Mouse (Mus musculus) retina, embryonic 14.5 days (tissue): ENCODE measurements at regions not wholly inside any gene's neighbourhood (a gene's known extent, or its start where the extent isn't known, plus 50 kb on each side); places are given as distances from the start of the nearest gene placed in this dataset.

Experiments used
- DNase-seq: peaks from one replicate; pipeline ENCODE4 v3.0.0-alpha.2; 2015; ENCODE audit warnings: low spot score

DNA sequence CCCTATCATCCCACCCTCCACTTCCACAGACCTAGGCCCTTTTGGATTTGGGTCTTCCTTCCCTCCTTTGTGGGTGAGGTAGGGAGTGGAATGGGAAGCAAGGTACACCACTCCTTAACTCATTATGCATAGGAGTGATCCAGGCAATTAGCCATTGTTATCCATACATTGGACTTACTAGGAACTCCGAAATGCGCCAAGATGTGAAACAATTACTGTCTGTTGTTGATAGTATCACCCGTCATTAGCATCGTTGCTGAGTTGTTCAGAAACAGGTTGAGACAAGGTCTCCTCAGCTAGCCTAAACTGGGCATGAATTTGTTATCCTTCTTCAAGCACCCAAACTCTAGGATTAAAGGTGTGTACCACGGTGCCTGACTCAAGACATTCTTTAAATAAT is 246.3 kb upstream of the Hnrnpa3 start:
- DNase-seq = no peak

DNA sequence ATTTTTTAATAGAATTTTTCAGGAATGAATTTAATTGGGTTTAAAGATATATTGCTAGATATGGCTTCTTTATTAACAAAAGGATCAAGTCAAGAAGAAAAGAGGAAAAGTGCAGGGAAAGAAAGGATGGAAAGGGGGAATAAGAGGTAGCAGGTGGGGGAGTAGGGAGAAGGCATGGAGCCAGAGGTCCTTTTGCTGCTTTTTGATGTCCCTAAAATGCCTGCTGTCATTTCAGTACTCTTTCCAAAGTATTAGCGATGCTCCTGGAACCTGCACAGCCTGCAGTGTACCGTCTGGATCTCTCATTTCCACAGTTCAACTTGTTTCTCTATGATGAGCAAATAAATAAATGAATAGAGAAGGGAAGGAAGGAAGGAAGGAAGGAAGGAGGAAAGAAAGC is 240.4 kb upstream of the Hnrnpa3 start:
- no peak for DNase-seq

DNA sequence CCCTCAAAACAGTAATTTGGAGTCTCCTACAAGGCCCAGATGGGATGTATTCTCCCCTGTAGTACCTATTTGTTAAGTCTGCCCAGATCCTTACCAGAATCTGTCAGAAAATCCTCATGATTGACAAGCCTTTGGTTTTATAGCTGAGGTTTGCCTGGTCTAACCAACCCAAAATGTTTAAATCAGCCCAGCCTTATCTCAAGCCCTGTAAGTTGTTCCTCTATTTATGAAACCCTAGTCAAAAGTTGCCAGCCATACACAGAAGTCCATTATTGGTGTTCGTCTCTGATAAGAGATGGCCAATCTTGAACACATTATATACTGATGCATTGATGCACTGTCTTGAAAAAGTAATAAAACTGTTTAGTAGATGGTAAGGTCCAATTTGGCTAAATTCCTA is 239.9 kb upstream of the Hnrnpa3 start:
- no peak for DNase-seq

DNA sequence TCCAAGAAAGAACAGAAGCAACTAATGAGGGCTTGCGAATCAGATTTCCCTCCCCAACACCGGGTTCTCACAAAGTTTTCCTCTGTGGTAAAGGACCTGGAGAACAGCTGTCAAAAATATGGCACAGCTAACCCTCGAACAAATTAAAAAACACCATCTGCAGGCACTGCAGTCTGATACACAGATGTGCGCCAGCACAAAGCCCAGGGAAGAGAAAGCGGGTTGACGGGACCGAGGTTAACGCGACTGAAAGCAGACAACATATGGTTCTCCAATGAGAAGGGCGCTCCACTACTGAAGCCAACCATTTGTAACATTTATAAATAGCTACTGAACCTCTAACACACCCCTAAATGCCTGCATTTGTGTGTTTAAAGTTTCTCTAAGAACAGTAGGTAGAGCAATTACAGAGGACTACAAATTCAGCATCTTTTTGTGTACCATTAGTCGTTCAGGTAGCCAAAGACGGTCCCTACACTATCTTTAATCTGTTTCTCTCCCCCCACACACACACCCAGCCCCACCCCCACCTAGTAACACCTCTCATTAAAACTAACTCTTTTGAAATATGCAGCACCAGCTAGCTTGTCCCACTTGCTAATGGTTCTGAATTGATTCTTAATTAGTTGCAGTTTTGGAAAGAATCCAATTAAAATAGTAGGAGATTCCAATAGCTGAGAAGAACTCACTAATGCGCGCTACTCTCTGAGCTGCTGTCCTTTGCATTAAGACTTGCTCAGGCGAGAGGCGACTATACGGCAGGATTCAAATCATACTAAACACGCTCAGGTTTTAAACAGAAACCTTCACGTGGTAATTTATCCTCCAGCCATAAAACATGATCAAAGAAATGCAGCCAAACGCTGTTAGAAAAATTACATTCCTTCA is 236.0 kb upstream of the Hnrnpa3 start:
- peak; percentile 35 for DNase-seq

DNA sequence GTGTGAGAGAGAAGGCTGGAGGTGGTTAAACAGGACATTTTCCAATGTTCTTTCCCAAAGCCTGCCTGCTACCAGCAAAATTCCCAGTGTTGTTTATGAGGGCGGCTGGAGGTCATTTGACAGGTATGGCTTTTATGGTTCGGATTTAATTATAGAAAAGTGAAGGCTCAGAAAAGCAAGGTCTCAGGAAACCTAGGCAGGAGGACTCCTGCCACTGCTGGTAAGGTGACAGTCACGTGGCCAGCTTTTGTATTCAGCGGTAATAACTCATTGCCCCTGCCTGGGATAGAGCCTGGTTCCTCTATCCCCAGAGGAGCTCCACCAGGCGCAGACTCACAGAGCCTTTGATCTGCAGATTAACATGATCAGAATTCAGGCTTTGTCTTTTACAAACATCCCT is 235.2 kb upstream of the Hnrnpa3 start:
- DNase-seq = peak; percentile 51

DNA sequence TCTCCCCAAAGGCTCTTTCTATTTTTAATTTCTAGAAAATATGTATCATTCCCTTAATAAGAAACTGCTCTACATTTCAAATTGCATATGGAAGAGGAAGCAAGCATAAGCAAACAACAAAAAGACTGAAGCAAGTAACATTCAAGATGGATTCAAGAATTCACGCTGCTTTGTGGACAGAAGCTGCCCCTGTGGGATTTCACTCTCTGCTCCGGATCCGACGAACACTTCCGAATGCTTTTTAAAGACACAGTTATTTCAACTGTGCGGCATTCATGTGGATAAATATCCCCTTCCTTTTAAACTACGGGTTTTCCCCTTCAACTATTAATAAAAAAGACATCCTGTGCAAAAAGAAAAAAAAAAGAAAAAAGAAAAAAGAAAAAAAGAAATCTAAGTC is 234.7 kb upstream of the Hnrnpa3 start:
- DNase-seq = peak; percentile 28

DNA sequence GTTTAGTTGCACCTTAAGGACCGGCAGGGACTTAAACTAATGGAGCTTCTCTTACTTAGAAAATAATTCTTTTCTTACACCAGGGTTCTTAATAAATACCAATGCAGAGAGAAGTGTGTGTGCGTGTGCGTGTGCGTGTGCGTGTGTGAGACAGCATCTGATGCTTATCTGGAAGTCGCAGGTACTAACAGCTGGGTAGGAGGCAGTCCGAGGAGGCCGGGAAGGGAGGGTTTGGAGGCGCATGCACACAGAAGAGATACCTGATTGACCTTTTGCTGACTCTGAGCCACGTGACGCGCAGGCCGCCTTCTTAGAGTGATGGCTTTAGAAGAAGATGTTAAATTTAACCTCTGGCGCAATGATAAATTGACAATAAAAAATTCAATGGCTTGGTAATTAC is 234.2 kb upstream of the Hnrnpa3 start:
- no peak for DNase-seq

DNA sequence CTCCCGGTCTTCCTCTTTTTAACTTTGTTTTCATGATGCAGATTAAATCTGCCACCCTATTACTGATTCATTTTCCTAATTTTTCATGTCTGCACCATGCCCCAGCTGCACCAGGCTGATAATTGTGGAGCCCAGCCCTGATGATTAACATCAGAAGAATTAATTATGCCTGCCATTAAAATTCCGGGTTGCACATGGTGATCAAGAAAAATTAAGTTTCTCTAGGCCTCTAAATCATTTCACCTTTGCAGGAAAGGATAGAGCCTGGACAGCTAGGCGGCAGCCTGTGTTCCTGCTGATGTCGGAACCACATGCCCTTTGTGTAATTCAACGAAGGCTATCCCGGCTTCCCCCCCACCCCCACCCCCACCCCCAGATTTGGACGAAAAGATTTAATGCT is 233.7 kb upstream of the Hnrnpa3 start:
- no peak for DNase-seq

DNA sequence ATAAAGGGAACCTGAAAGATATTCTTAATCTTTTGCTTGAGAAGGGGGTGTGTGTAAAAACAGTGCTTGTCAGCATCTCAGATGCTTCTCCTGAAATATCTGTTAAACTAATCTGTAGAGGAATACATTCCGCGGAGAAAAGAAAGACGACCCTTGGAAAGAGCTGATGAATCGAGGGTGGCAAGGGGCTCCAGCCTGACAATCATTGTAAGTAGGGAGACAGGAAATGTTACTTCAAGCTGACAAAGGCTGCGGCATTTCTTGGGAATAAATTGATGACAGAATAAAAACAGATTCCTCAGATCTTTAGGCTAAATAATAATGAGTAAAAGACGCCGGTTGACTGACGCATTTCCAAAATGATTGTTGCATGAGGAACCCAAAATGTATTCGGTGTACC is 233.3 kb upstream of the Hnrnpa3 start:
- DNase-seq = no peak

DNA sequence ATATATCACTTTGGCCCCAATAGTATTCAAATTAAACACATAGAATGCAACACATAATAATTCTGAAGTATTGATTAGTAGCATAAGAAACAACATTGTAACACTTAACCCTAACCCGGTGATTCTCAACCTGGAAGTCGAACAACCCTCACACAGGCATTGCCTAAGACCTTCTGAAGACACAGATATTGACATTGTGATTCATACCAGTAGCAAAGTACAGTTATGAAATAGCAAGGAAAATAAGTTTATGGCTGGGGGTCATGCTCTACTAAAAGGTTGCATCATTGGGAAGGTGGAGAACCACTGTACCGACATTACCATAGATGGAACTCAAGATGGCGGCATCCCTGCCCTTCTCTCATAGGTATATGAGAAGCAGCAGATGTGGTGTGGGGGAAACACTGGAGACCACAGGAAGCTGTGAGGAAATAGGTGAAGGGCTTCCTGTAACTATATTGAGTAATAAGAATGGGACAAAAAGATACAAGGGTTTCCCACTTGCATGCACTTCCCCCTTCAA is 231.1 kb upstream of the Hnrnpa3 start:
- no peak for DNase-seq

DNA sequence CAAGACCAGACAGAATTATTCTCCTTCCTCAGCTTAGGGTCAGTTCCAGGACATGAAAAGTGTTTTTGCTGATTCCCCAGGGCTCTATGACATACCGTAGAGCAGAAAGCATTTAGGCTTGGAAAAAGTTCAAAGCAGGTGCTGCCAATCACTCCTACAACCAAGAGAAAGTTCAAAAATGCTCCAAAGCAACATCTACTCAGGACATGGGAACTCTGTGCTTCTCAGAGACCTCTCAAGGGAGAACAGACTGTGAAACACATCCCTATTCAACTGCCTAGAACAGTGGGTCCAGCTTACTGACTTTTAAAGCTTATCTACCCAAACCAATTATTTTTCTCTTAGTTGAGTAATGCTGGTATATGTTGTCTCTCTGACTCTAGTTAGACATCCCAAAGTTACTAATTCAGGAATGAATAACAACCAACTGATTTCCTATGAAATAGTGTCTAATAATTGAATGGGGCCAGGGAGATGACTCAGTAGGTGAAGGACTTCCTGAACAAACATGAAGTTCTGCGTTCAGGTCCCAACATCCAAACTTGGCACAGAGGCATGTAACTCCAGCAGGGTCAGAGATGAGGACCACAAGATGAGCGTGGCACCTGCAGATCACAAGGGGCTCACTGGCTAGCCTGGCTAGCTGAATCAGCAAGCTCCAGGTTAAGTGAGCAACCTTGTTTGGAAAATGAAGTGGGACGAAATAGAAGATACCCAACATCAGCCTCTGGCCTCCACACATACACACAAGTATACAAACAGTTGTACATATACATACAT is 228.7 kb upstream of the Hnrnpa3 start:
- DNase-seq = no peak

DNA sequence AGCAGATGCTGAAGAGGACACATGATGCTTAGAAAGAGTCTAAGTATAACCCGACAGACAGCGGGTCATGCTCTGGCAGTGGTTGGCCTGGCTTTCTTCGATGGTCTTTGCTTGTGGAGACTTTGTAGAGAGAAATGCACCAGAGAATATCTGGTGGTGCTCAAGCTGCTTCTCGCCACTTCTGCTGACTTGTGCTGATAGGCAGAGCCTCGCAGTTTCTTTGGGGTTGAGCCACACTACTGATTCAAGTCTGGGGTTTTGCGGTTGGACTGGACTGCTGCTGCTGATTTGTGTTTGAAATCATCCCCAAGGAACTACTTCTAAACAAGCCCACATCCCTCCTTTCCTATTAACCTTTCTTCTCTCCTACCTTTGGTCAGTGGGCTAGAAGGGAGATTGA is 227.1 kb upstream of the Hnrnpa3 start:
- DNase-seq = no peak

DNA sequence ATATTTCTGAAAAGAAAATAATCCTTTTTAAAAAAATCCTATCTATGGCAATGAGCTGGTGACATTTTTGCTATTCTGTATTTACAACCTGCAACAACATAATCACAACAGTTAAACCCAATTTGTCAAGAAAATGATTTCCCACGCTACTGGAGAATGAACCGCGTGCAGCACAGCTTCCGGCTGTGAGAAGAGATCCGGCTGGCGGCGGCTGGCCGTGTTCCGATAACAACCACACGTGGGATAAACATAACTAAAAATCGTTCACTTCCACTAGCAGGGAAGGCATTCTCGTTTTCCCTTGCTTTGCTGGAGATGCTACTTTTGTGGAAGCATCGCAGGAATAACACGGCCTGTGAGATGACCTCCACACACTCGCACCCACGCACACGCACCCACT is 224.5 kb upstream of the Hnrnpa3 start:
- DNase-seq = no peak

DNA sequence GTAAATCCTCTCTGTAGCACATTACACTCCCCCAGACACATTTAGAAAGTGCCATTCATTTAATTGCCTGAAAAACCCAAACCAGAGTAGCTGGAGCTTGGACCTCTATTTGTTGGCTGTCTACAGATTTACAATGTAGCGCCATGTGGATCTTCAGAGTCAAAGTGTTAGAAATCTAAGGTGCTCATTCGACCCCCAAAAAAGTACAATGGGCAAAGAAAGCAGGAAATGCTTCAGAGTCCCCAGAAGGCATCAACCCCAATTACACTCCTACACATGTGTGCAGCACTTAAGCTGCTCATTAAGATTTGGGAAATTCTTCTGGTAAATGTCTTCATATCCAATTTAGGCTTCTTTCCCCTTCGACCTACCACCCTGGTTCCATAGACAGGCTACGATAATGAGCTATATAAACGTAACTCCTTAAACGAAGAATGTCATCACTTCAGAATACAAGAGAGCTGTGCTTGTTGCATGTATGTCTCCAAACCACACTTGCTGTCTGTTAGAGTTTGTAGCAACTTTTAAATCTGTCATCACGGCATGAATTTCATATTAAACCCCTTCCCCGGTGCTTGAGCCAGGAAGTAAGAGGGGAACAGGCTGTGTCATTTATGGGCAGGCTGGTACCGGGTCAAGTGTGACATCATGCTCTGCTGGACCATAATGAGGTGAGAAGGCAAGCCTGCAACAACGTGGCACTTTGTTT is 219.4 kb upstream of the Hnrnpa3 start:
- no peak for DNase-seq

DNA sequence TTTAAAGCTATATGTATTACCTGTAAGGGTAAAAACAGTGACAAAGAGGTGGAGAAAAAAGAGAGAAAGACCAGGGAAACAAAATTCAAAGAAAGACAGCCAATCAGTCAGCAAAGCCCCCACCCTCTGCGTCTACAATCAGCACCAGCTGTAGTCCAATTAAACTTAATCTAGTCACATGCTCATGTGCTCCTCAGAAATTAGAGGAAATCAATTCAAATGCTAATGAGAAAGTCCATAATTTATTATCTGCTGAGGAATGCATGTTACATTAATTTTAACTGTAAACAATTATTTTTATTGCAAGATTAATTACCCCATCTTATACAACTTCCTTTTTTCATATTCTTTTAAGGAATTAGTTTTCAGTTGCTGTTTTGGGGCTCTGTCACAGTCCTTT is 216.4 kb upstream of the Hnrnpa3 start:
- DNase-seq = no peak

DNA sequence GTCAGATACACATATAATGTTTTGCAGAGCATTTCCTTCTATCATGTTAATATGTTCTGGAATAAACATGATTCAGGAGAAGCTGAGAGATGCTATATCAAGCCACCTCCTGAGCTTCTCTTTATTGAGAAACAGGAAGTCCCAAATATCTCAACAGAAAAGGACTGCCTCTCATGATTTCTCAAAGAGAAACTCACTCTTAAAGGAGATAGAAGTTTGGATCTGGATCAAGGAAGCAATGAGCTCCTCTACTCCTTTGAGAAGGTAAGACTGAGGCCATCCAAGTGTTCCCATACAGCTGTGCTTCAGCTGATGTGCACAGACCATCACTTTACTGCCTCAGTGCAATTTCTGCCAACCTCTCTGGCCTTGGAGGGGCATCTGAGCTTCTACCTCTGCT is 213.9 kb upstream of the Hnrnpa3 start:
- no peak for DNase-seq

DNA sequence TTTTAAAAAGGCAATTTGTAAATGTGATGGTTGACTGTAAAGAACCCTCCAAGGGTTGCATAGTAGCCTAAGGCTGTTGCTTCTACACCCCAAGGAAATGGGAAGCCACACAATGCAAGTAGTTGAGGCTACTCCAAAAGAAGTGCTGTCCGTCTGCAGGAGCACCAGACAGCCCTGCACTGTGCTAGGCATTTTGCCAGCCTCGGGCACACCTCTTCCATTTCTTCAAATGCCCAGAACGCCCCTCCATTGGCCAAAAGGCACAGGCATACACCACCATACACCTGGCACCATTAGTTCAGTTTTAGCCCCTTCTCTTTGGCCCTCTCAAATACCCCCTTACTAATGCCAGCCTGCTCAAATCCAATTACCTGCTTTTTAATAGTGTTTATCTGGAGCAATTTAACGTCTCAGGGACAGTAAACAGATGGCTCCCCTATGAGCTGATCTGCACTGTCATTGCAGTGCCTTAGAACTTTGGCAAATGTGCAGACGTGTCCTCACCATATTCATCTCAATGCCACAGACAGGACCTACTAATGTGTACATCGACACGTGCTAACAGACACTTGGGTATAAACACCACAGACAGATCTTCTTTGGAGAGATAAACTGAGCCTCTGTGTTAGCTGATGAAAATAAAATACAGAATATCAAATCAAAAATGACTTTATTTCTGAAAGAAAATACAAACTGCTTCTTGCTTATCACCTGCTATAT is 211.9 kb upstream of the Hnrnpa3 start:
- DNase-seq = no peak

DNA sequence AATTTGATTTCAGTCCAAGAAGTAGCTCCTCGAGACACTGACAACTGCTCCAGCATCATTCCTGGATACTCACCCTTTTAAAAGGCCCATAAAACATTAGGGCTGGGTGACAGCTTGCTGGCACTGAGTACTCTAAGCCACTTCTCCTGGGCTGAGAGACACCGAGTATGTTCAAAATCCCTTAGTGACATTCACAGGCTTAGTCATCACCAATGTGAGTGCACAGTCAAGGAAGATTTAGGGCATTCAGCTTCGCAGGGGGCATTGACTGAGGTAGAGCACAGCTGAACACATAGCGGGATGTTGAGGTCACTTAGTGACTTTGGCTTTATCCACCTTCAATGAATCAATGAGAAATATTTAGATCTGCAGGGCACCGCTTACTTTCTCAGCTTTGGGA is 210.8 kb upstream of the Hnrnpa3 start:
- no peak for DNase-seq

DNA sequence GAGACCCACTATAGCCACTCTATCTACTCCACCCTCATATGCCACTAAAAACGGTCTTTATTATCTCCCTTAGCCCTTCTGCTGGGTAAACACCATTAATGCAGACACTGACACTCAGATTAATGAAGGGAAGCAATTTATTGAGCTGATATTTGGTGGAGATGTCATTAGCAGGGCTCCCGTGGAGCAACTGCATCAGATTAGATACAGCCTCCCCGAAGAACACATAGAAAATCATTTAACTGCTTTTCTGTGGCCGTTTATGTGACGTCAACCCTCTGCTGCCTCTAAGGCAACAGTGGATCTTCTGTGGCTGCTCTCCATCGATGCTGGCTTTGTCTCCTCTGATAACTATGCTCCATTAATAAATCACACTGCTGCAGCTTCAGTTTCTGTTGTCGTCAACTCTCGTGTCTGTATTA is 207.2 kb upstream of the Hnrnpa3 start:
- no peak for DNase-seq

DNA sequence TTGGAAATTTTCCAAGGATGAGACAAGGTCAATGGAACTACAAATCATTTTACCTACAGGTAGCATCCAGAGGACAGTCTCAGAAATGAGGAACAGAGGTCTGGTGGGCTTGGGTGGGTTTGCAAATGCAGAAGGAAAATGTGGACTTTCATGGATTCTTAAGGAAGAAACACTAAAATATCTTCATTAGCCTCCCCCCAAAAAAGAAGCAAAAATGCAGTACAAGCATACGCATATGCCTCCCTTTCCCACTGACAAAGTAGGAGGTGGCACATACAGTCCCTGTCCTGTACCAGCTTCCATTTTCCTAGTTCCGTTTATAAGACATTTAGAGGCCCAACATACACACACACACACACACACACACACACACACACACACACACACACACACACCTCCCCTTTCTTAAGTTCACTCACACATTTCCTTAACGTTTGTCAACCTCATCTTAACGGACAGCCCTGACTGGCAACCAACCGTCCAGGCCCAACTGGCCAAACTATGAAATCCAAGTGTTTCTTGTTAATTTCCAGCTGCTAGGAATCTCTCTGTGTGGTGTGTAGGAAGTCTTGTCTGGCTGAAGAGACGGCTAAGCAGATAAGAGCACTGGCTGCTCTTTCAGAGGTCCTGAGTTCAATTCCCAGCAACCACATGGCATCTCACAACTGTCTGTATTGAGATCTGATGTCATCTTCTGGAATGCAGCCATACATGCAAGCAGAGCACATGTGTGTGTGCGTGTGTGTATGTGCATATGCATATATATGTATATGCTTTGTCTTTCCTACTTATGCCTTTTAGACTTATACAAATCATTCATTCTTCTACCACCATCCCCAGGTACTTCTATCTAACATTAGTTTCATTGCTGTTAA is 206.6 kb upstream of the Hnrnpa3 start:
- no peak for DNase-seq

DNA sequence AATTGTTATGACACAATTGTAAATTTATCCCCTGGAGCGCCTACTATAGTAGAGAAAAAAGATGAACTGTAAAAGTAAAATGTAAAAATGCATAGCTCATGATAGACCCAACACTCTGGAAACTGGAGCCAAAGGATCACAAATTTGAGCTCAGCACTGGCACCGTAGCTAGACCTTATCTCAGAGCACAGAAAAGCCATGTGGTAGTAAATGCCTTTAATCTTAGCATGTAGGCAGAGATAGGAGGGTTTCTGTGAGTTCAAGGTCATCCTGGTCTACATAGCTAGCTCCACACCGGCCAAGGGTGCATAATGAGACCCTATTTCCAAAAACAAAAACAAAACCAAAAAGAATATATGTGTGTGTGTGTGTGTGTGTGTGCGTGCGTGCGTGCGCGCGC is 203.6 kb upstream of the Hnrnpa3 start:
- DNase-seq = no peak
